ENCODE assay signal across 8 mouse cellular contexts in genomic region chr5:137289591-137290365, GRCm38 (mm10). TPM values are rescaled to one million over a fixed set of nuclear protein-coding genes. Genes with fewer than 3 reads are reported as not detected.
DNase-seq lines count a peak whose midpoint lies in the region; ATAC-seq and TF ChIP-seq lines count a peak whose summit lies in the region.

No protein-coding gene starts in this region.

- peaks cover 49% of the 10 kb centered on the region for H3K4me1 ChIP-seq in heart, embryonic 15.5 days (replicated peaks)
- H3K4me1 ChIP-seq in intestine, postnatal 0 days (replicated peaks; ENCODE audit: control insufficient read depth, insufficient read depth, low read length) = peaks cover 10% of the 10 kb centered on the region
- peaks cover 52% of the 10 kb centered on the region for H3K4me1 ChIP-seq in neural tube, embryonic 13.5 days (replicated peaks)

- H3K4me2 ChIP-seq in heart, embryonic 15.5 days = peak overlapping the region; percentile 86
- peak overlapping the region; percentile 77 for H3K4me2 ChIP-seq in intestine, postnatal 0 days (replicated peaks; ENCODE audit: low read depth)
- peak overlapping the region; percentile 92 for H3K4me2 ChIP-seq in neural tube, embryonic 13.5 days

- H3K9ac ChIP-seq in heart, embryonic 15.5 days = peak overlapping the region; percentile 46
- no peak overlapping the region for H3K9ac ChIP-seq in intestine, postnatal 0 days (ENCODE audit: low read depth, low read length)
- H3K9ac ChIP-seq in neural tube, embryonic 13.5 days = peak overlapping the region; percentile 77

- no peaks in the 10 kb centered on the region for H3K9me3 ChIP-seq in heart, embryonic 15.5 days (replicated peaks)
- no peaks in the 10 kb centered on the region for H3K9me3 ChIP-seq in intestine, postnatal 0 days (ENCODE audit: control insufficient read depth)
- H3K9me3 ChIP-seq in neural tube, embryonic 13.5 days = no peaks in the 10 kb centered on the region

- H3K36me3 ChIP-seq in heart, embryonic 15.5 days = no peaks in the 10 kb centered on the region
- no peaks in the 10 kb centered on the region for H3K36me3 ChIP-seq in intestine, postnatal 0 days (ENCODE audit: control insufficient read depth, insufficient read depth)
- no peaks in the 10 kb centered on the region for H3K36me3 ChIP-seq in neural tube, embryonic 13.5 days

- peaks cover 51% of the 10 kb centered on the region for H3K27me3 ChIP-seq in heart, embryonic 15.5 days
- H3K27me3 ChIP-seq in intestine, postnatal 0 days (replicated peaks; ENCODE audit: control insufficient read depth, insufficient read depth, low read length) = peaks cover 24% of the 10 kb centered on the region
- H3K27me3 ChIP-seq in neural tube, embryonic 13.5 days = peaks cover 49% of the 10 kb centered on the region

- ATAC-seq in heart, embryonic 15.5 days (replicated peaks; ENCODE audit: insufficient number of reproducible peaks, insufficient read depth, low FRiP score, low read depth) = no peak
- ATAC-seq in common myeloid progenitor, adult 5-6 weeks (replicated peaks; ENCODE audit: low read depth, poor library complexity, severe bottlenecking) = peak; percentile 36
- no peak for ATAC-seq in intestine, postnatal 0 days
- ATAC-seq in neural tube, embryonic 13.5 days (ENCODE audit: low read depth) = no peak

- DNase-seq in heart, postnatal 25 days (ENCODE audit: low spot score) = no peak
- no peak for DNase-seq in adrenal gland, postnatal 4 days (ENCODE audit: low spot score in 2 of 2)
- no peak for DNase-seq in embryo, embryonic 10.5 days (ENCODE audit: low spot score)
- DNase-seq in frontal cortex, postnatal 25 days (ENCODE audit: low spot score in 2 of 2) = no peak

- 52% methylated on average over 13 of the region's 13 CpGs for WGBS in heart, embryonic 15.5 days
- 50% methylated on average over 13 of the region's 13 CpGs for WGBS in intestine, postnatal 0 days
- WGBS in neural tube, embryonic 13.5 days = 54% methylated on average over 13 of the region's 13 CpGs

- 0 out of 2 replicates have a peak overlapping the region, but pooled peaks have one; percentile 39 for H3K27ac ChIP-seq in heart, embryonic 15.5 days
- no peak overlapping the region for H3K27ac ChIP-seq in intestine, postnatal 0 days (ENCODE audit: low read depth, low read length)
- no peak overlapping the region for H3K27ac ChIP-seq in neural tube, embryonic 13.5 days (replicated peaks)

- TF ChIP-seq CTCF in intestine, postnatal 0 days (IDR thresholded peaks at IDR 0.05; ENCODE audit: low read depth) = no peak

- peak overlapping the region; percentile 48 for H3K4me3 ChIP-seq in heart, embryonic 15.5 days
- H3K4me3 ChIP-seq in intestine, postnatal 0 days (ENCODE audit: low read depth, low read length) = peak overlapping the region; percentile 9
- H3K4me3 ChIP-seq in neural tube, embryonic 13.5 days = peak overlapping the region; percentile 49

- intact Hi-C loops in heart, postnatal 25 days (cut with DNase I) = loop anchor here (2.0 to 5.0 kb wide), 2 partner anchors 91 to 213 kb away; partner anchors contain the start of gene Pop7

RNA-seq across cellular contexts. Expression of gene Ache, which starts 2.5 kb away (rescaled TPM):
- 8.1 and 15.8 TPM in 2 replicates for polyA plus RNA-seq in heart, embryonic 15.5 days (2015; fragmentation: Nextera tagmentation; extraction: Ambion mirVana)
- 1 to 10 TPM; 1.4 to 2.2 TPM for total RNA-seq in heart, postnatal 25 days (2021)
- total RNA-seq in common myeloid progenitor, adult 5-6 weeks (2017) = 6.3 and 6.6 TPM in 2 replicates
- 8.9 and 9.6 TPM in 2 replicates for polyA plus RNA-seq in intestine, postnatal 0 days (2015; fragmentation: Nextera tagmentation; extraction: Ambion mirVana)
- polyA plus RNA-seq in neural tube, embryonic 13.5 days (2015; fragmentation: Nextera tagmentation; extraction: Ambion mirVana) = 37.8 and 40.6 TPM in 2 replicates
- 10 to 100 TPM; 12.5 to 20.2 TPM for total RNA-seq in adrenal gland, postnatal 4 days (2021)

RNA-seq across cellular contexts. Expression of gene Ufsp1, which starts 4.7 kb away (rescaled TPM):
- polyA plus RNA-seq in heart, embryonic 15.5 days (2015; fragmentation: Nextera tagmentation; extraction: Ambion mirVana) = 6.1 and 11.2 TPM in 2 replicates
- 1 to 10 TPM; 8.3 to 8.7 TPM for total RNA-seq in heart, postnatal 25 days (2021)
- total RNA-seq in common myeloid progenitor, adult 5-6 weeks (2017) = 3.2 and 4.4 TPM in 2 replicates
- 10.4 and 11.0 TPM in 2 replicates for polyA plus RNA-seq in intestine, postnatal 0 days (2015; fragmentation: Nextera tagmentation; extraction: Ambion mirVana)
- polyA plus RNA-seq in neural tube, embryonic 13.5 days (2015; fragmentation: Nextera tagmentation; extraction: Ambion mirVana) = 15.1 and 18.3 TPM in 2 replicates
- total RNA-seq in adrenal gland, postnatal 4 days (2021) = 10 to 100 TPM; 10.6 to 11.0 TPM

RNA-seq across cellular contexts. Expression of gene Srrt, which starts 17.7 kb away (rescaled TPM):
- polyA plus RNA-seq in heart, embryonic 15.5 days (2015; fragmentation: Nextera tagmentation; extraction: Ambion mirVana) = 70.5 and 95.7 TPM in 2 replicates
- 10 to 100 TPM; 67.1 to 67.7 TPM for total RNA-seq in heart, postnatal 25 days (2021)
- 296 and 373 TPM in 2 replicates for total RNA-seq in common myeloid progenitor, adult 5-6 weeks (2017)
- 31.3 and 32.2 TPM in 2 replicates for polyA plus RNA-seq in intestine, postnatal 0 days (2015; fragmentation: Nextera tagmentation; extraction: Ambion mirVana)
- 102 and 115 TPM in 2 replicates for polyA plus RNA-seq in neural tube, embryonic 13.5 days (2015; fragmentation: Nextera tagmentation; extraction: Ambion mirVana)
- 100 to 1,000 TPM; 236 to 269 TPM for total RNA-seq in adrenal gland, postnatal 4 days (2021)

RNA-seq across cellular contexts. Expression of gene Trip6, which starts 24.4 kb away (rescaled TPM):
- polyA plus RNA-seq in heart, embryonic 15.5 days (2015; fragmentation: Nextera tagmentation; extraction: Ambion mirVana) = 37.7 and 53.3 TPM in 2 replicates
- 10 to 100 TPM; 10.8 to 13.3 TPM for total RNA-seq in heart, postnatal 25 days (2021)
- total RNA-seq in common myeloid progenitor, adult 5-6 weeks (2017) = 12.7 and 13.7 TPM in 2 replicates
- polyA plus RNA-seq in intestine, postnatal 0 days (2015; fragmentation: Nextera tagmentation; extraction: Ambion mirVana) = 23.8 and 24.8 TPM in 2 replicates
- polyA plus RNA-seq in neural tube, embryonic 13.5 days (2015; fragmentation: Nextera tagmentation; extraction: Ambion mirVana) = 17.7 and 23.8 TPM in 2 replicates
- total RNA-seq in adrenal gland, postnatal 4 days (2021) = 10 to 100 TPM; 60.0 to 61.2 TPM

RNA-seq across cellular contexts. Expression of gene Slc12a9, which starts 43.6 kb away (rescaled TPM):
- 6.5 and 10.4 TPM in 2 replicates for polyA plus RNA-seq in heart, embryonic 15.5 days (2015; fragmentation: Nextera tagmentation; extraction: Ambion mirVana)
- total RNA-seq in heart, postnatal 25 days (2021) = 1 to 10 TPM; 2.7 to 3.0 TPM
- total RNA-seq in common myeloid progenitor, adult 5-6 weeks (2017) = 2.1 and 5.8 TPM in 2 replicates
- polyA plus RNA-seq in intestine, postnatal 0 days (2015; fragmentation: Nextera tagmentation; extraction: Ambion mirVana) = 11.8 and 13.4 TPM in 2 replicates
- polyA plus RNA-seq in neural tube, embryonic 13.5 days (2015; fragmentation: Nextera tagmentation; extraction: Ambion mirVana) = 26.9 and 27.4 TPM in 2 replicates
- 10 to 100 TPM; 16.3 to 19.4 TPM for total RNA-seq in adrenal gland, postnatal 4 days (2021)
